Mouse (Mus musculus) liver (tissue): ENCODE results near the gene Cnot3.
"Not testable (repeated sequence)": the region's sequence is repeated elsewhere in the genome, so short reads cannot be mapped to it uniquely, and the experiment has no call there.

ENCODE experiments used
- DNase-seq: peaks from one replicate; pipeline ENCODE4 v3.0.0-alpha.2; 2020; ENCODE audit warnings: mixed read lengths

Gene Cnot3

GRCm38 (mm10) chr7:3644672-3645487, at the start of gene Cnot3:
Gene Cnot3 (plus strand): TSS chr7:3645268.
- DNase-seq: peak; percentile 98

GRCm38 (mm10) chr7:3597755-3598154, 47.3 kb upstream of the Cnot3 start:
- DNase-seq: not testable (repeated sequence)

- DNase-seq: peak; percentile 58
Observed at GRCm38 (mm10) chr7:3601119-3601518, 43.9 kb upstream of the Cnot3 start.

GRCm38 (mm10) chr7:3606798-3607197, 38.3 kb upstream of the Cnot3 start:
- DNase-seq: no peak

- DNase-seq: no peak
Observed at GRCm38 (mm10) chr7:3607391-3607790, 37.7 kb upstream of the Cnot3 start.

GRCm38 (mm10) chr7:3608668-3609067, 36.4 kb upstream of the Cnot3 start:
- DNase-seq: no peak

- DNase-seq: no peak
Observed at GRCm38 (mm10) chr7:3609082-3609481, 36.0 kb upstream of the Cnot3 start.

- DNase-seq: no peak
Observed at GRCm38 (mm10) chr7:3610437-3610836, 34.6 kb upstream of the Cnot3 start.

- DNase-seq: no peak
Observed at GRCm38 (mm10) chr7:3611006-3611405, 34.1 kb upstream of the Cnot3 start.

GRCm38 (mm10) chr7:3614021-3614420, 31.0 kb upstream of the Cnot3 start:
- no peak for DNase-seq

GRCm38 (mm10) chr7:3616057-3616388, 29.0 kb upstream of the Cnot3 start, which contains the start of gene Oscar:
Gene Oscar (minus strand): TSS chr7:3616157.
- no peak for DNase-seq

GRCm38 (mm10) chr7:3616389-3617241, 28.5 kb upstream of the Cnot3 start:
- DNase-seq: peak; percentile 18

GRCm38 (mm10) chr7:3617242-3617995, 27.6 kb upstream of the Cnot3 start, which contains the start of gene Ndufa3:
Gene Ndufa3 (plus strand): TSS chr7:3617373.
- DNase-seq: peak; percentile 91

- DNase-seq: no peak
Observed at GRCm38 (mm10) chr7:3629030-3629429, 16.0 kb upstream of the Cnot3 start.

GRCm38 (mm10) chr7:3629543-3630477, 15.3 kb upstream of the Cnot3 start, which contains the start of the genes Tfpt and Prpf31:
Gene Tfpt (minus strand): TSS chr7:3629929.
Gene Prpf31 (plus strand): TSS chr7:3629985.
- peak; percentile 91 for DNase-seq

GRCm38 (mm10) chr7:3630478-3630815, 14.6 kb upstream of the Cnot3 start:
- no peak for DNase-seq

- no peak for DNase-seq
Observed at GRCm38 (mm10) chr7:3643412-3643811, 1.7 kb upstream of the Cnot3 start.

- DNase-seq: no peak
Observed at GRCm38 (mm10) chr7:3643843-3644242, 1.2 kb upstream of the Cnot3 start.

GRCm38 (mm10) chr7:3644348-3644671, 758 bp upstream of the Cnot3 start:
- DNase-seq: peak; percentile 95

- no peak for DNase-seq
Observed at GRCm38 (mm10) chr7:3645488-3646025, 489 bp downstream of the Cnot3 start.

- no peak for DNase-seq
Observed at GRCm38 (mm10) chr7:3646188-3646587, 1.1 kb downstream of the Cnot3 start.

- no peak for DNase-seq
Observed at GRCm38 (mm10) chr7:3646641-3647040, 1.6 kb downstream of the Cnot3 start.
